Mouse (Mus musculus): ENCODE data around the gene Ulk3. TPM values are rescaled to one million over a fixed set of nuclear protein-coding genes. Genes with fewer than 3 reads are reported as not detected.

The Ulk3 gene
- polyA plus RNA-seq (2015; fragmentation: Nextera tagmentation; extraction: Ambion mirVana) = 18.0 and 19.0 TPM in 2 replicates

DNA sequence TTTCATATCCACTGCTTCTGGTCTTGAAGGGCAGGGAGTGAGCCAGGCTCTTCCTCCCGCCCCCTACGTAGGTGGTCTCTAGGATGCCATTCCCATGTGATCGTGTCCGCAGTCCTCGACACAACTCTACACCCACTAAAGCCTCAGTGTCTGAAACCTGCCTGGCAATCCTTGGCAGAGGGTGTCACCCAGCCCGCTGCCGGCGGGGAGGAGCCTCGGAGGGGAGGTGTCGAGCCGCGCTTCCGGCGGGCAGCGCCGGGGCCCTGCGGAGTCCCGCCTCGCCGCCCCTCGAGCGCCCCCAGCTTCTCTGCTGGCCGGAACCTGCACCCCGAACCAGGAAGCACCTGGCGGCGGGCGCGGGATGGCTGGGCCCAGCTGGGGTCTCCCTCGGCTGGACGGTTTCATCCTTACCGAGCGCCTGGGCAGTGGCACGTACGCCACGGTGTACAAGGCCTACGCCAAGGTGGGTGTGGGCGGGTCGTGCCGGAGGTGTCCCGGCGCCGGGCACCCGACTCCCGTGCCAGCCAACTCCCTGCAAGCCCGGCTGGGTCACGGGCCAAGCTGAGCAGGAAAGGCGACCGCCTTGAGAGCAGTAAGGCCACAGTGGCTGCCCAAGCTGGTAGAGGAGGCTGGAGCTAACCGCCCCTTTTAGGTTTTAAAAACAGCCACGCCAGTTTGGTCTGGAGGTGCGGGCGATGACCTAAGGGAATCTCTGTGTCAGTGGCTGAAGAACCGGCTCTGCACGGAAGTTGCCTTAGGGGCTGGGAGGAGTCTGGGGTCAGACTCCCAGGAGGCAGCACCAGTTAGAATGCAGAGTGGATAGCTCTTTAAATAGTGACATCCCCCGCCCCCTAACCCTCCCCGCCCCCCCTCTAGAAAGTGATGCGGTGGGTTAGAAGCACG, at the start of gene Ulk3:
TSS of gene Ulk3 (plus strand) at position 229 of the 903 bp plus-strand sequence.
- Histone ChIP-seq H3K27ac (ENCODE audit: low read length) (peak within 1 kb of the TSS; percentile 89), H3K4me2 (ENCODE audit: low read depth, low read length) (peak within 1 kb of the TSS; percentile 92), H3K4me1 (ENCODE audit: control insufficient read depth, insufficient read depth, low read length) (peaks cover 17% of the 10 kb centered on the region), H3K9ac (ENCODE audit: low read depth, low read length) (peak within 1 kb of the TSS; percentile 88), H3K9me3 (ENCODE audit: control insufficient read depth, low read length) (no peaks in the 10 kb centered on the region), H3K4me3 (ENCODE audit: low read length) (peak within 1 kb of the TSS; percentile 81), H3K27me3 (replicated peaks; ENCODE audit: control insufficient read depth, insufficient read depth, low read length) (no peaks in the 10 kb centered on the region), H3K36me3 (ENCODE audit: control insufficient read depth, insufficient read depth, low read length) (0 out of 2 replicates have a peak, but pooled peaks cover 12% of the 10 kb centered on the region)
- 0% methylated on average over 58 of the region's 58 CpGs for WGBS
- peak; percentile 91 for ATAC-seq

DNA sequence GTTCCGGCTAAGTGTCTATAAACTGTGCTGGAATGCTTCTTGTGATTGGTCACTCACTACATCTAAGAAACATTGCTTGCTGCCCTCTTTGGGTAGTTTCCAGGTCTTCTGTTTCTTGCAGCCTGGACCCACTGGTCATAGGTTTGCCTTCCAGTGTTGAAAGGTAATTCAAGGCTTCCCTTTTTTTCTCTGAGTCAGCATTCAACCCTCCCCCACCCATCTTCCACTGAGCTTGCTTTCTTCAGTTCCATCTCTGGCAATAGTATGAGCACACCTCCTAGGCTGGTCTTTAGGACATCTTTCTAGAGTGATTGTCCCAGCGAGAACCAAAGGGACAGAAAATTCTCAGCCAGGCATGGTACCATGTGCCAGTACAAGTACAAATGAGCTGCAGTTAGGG, 49.7 kb upstream of the Ulk3 start:
- no peak for ATAC-seq
- H3K36me3 ChIP-seq (ENCODE audit: control insufficient read depth, insufficient read depth, low read length) = peaks cover 16% of the 10 kb centered on the region; the same call in 1 of the 2 replicates

DNA sequence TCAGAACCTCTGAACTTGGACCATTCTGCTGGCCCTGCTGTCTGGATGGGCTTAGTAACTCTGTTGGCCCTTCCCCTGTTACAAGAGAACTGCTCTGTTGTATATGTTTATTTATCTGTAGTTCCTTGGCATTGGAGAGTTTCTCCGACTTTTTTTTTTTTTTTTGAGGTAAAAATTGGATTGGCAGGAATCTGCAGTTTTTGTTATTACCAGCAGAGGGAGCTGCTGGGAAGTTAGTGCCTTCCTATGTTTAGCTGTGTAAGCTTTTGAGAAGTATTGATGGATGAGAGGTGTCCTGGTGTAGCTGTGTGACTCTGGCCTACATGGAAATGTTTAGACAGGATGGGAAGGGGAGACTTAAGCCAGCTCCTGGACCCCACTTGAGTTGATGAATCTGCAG, 47.9 kb upstream of the Ulk3 start:
- Histone ChIP-seq H3K4me2 (ENCODE audit: low read depth, low read length) (no peak overlapping the region), H3K9ac (ENCODE audit: low read depth, low read length) (no peak overlapping the region), H3K27ac (ENCODE audit: low read length) (no peak overlapping the region), H3K27me3 (replicated peaks; ENCODE audit: control insufficient read depth, insufficient read depth, low read length) (no peaks in the 10 kb centered on the region), H3K9me3 (ENCODE audit: control insufficient read depth, low read length) (no peaks in the 10 kb centered on the region), H3K4me1 (ENCODE audit: control insufficient read depth, insufficient read depth, low read length) (peaks cover 17% of the 10 kb centered on the region), H3K4me3 (ENCODE audit: low read length) (no peak overlapping the region), H3K36me3 (ENCODE audit: control insufficient read depth, insufficient read depth, low read length) (peaks cover 25% of the 10 kb centered on the region)
- no peak for ATAC-seq
- WGBS = 3% methylated on average over 1 of the region's 1 CpGs

More for the DNA sequence above, 49.7 kb upstream of the Ulk3 start:
- H3K27me3 ChIP-seq (replicated peaks; ENCODE audit: control insufficient read depth, insufficient read depth, low read length) = no peaks in the 10 kb centered on the region
- H3K9me3 ChIP-seq (ENCODE audit: control insufficient read depth, low read length) = no peaks in the 10 kb centered on the region
- no peak overlapping the region for H3K9ac ChIP-seq (ENCODE audit: low read depth, low read length)
- H3K4me2 ChIP-seq (ENCODE audit: low read depth, low read length) = no peak overlapping the region
- H3K4me3 ChIP-seq (ENCODE audit: low read length) = no peak overlapping the region
- 74% methylated on average over 2 of the region's 2 CpGs for WGBS
- no peak overlapping the region for H3K27ac ChIP-seq (ENCODE audit: low read length)
- peaks cover 17% of the 10 kb centered on the region for H3K4me1 ChIP-seq (ENCODE audit: control insufficient read depth, insufficient read depth, low read length)

DNA sequence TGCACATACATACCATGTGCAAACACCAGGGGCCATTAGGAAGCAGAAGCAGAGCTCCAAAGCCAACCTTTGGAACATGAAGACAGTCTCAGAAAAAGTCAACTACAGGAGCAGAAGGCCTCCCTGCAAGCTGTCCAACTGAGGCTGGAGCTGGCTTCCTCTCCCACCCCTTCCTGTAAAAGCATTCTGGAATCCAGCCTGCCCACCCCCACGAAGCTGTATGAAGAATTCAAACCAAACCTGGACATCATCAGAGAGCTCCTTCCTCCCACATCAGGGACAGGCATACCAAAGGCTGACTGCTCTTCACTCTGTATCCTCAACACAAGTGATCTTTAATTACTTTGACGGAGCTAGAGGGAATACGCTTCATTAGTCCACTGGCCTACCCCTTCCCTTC, 45.3 kb upstream of the Ulk3 start:
- Histone ChIP-seq H3K4me3 (ENCODE audit: low read length) (no peak overlapping the region), H3K27me3 (replicated peaks; ENCODE audit: control insufficient read depth, insufficient read depth, low read length) (no peaks in the 10 kb centered on the region), H3K9me3 (ENCODE audit: control insufficient read depth, low read length) (no peaks in the 10 kb centered on the region), H3K27ac (ENCODE audit: low read length) (no peak overlapping the region), H3K4me2 (ENCODE audit: low read depth, low read length) (no peak overlapping the region), H3K9ac (ENCODE audit: low read depth, low read length) (no peak overlapping the region), H3K4me1 (ENCODE audit: control insufficient read depth, insufficient read depth, low read length) (peaks cover 13% of the 10 kb centered on the region; the same call in 1 of the 2 replicates), H3K36me3 (ENCODE audit: control insufficient read depth, insufficient read depth, low read length) (peaks cover 25% of the 10 kb centered on the region)
- ATAC-seq = no peak
- WGBS = 84% methylated on average over 3 of the region's 3 CpGs

DNA sequence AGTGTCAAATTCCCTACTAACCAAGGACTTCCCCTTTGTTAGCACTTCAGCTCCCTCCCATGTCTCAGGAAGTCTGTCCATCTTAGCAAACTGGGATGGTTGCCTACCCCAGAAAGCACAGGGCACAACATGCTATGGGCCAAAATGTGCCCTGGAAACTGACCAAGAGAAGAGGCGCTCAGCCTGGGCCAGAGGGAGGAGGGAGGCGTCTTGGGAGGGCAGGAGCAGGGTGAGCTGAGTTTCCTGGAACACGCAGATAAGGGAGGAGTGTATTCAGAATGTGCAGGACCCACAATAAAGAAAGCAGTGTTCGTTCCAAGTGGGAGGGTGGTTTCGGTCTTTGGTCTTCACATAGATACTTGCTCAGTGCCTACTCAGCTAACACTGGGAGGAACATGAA, 42.0 kb upstream of the Ulk3 start:
- ATAC-seq = no peak
- Histone ChIP-seq H3K9me3 (ENCODE audit: control insufficient read depth, low read length) (no peaks in the 10 kb centered on the region), H3K36me3 (ENCODE audit: control insufficient read depth, insufficient read depth, low read length) (peaks cover 22% of the 10 kb centered on the region), H3K27me3 (replicated peaks; ENCODE audit: control insufficient read depth, insufficient read depth, low read length) (no peaks in the 10 kb centered on the region), H3K4me2 (ENCODE audit: low read depth, low read length) (no peak overlapping the region), H3K4me3 (ENCODE audit: low read length) (no peak overlapping the region), H3K9ac (ENCODE audit: low read depth, low read length) (no peak overlapping the region), H3K27ac (ENCODE audit: low read length) (peak overlapping the region; percentile 45; the same call in 1 of the 2 replicates), H3K4me1 (ENCODE audit: control insufficient read depth, insufficient read depth, low read length) (peaks cover 31% of the 10 kb centered on the region)
- WGBS = 74% methylated on average over 5 of the region's 5 CpGs

DNA sequence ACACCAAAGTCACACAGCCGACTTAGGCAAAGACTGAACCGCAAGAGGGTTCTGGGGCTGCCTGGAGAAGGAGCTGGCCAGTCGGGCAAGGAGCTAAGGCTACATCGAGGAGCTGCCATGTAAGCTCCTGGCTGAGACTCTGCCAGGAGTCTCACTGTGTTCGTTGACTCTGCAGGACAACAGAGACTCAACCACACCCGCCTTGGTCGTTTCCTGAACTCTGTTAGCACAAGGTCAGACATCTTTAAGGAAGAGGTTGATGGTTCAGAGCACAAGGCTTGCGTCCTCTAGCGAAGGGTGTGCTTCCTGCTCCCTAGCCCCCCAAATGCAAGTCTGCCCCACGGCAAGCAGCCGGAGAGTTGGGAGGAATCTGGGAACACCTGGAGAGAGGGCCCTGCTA, 41.4 kb upstream of the Ulk3 start:
- Histone ChIP-seq H3K9me3 (ENCODE audit: control insufficient read depth, low read length) (no peaks in the 10 kb centered on the region), H3K27me3 (replicated peaks; ENCODE audit: control insufficient read depth, insufficient read depth, low read length) (no peaks in the 10 kb centered on the region), H3K4me2 (ENCODE audit: low read depth, low read length) (no peak overlapping the region), H3K9ac (ENCODE audit: low read depth, low read length) (no peak overlapping the region), H3K27ac (ENCODE audit: low read length) (peak overlapping the region; percentile 45), H3K4me3 (ENCODE audit: low read length) (no peak overlapping the region), H3K36me3 (ENCODE audit: control insufficient read depth, insufficient read depth, low read length) (peaks cover 20% of the 10 kb centered on the region), H3K4me1 (ENCODE audit: control insufficient read depth, insufficient read depth, low read length) (peaks cover 31% of the 10 kb centered on the region)
- WGBS = 85% methylated on average over 11 of the region's 11 CpGs
- no peak for ATAC-seq

DNA sequence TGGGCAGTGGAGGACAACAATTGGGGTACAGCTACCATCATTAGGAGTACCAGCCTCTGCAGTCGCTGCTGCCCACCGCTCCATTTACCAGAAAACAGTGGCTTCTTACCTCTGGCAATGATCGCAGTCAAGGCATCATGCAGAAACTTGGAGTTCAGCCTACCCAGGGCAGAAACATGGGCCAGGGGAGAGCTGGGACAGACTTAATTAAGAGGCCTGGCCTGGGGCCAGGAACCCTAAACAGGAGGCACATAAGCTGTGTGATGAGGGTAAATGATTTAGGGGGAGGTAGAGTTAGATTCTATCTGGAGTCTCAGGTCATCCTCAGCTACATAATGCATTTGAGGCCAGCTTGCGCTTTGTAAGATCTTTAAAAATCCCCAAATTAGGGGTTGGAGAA, 40.1 kb upstream of the Ulk3 start:
- H3K4me1 ChIP-seq (ENCODE audit: control insufficient read depth, insufficient read depth, low read length) = peaks cover 35% of the 10 kb centered on the region
- no peak for ATAC-seq
- WGBS = 96% methylated on average over 4 of the region's 4 CpGs
- H3K27me3 ChIP-seq (replicated peaks; ENCODE audit: control insufficient read depth, insufficient read depth, low read length) = no peaks in the 10 kb centered on the region
- no peaks in the 10 kb centered on the region for H3K9me3 ChIP-seq (ENCODE audit: control insufficient read depth, low read length)
- peaks cover 11% of the 10 kb centered on the region; the same call in 1 of the 2 replicates for H3K36me3 ChIP-seq (ENCODE audit: control insufficient read depth, insufficient read depth, low read length)
- H3K4me3 ChIP-seq (ENCODE audit: low read length) = no peak overlapping the region
- H3K27ac ChIP-seq (ENCODE audit: low read length) = peak overlapping the region; percentile 91
- H3K9ac ChIP-seq (ENCODE audit: low read depth, low read length) = no peak overlapping the region
- no peak overlapping the region for H3K4me2 ChIP-seq (ENCODE audit: low read depth, low read length)

DNA sequence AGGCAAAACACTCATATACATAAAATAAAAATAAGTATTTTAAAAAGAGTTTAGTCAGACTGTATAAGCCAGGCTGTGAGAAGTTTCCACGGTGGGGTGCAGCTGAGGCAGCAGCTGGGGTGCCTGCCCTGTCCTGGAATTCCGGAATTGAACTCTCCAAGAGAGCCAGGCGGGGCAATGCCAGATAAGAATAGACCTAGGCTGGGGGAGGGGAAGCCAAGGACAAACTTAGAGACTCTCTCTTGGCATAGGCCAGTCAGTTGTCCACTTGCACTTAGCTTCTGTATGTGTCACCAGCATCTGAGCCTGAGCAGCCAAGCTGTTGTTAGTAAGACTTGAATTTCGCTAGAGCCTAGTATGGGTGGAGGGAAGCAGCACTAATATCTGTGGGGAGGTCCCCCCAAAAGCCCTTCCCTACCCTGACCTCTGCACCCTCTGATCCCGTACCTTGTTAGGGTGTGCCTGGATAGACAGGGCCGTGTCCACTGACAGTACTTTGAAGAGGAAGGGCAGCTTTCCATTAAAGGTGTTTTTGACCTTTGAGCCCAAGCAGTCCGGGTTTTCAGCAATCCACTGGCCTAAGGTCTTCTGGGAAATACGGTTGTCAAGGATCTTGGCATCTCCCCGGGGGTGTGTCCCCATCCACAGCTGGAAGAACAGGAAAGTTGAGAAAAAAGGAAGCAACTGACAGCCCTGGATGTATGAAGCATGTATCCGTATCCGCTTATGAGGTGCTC, 39.0 kb upstream of the Ulk3 start:
- 55% methylated on average over 11 of the region's 11 CpGs for WGBS
- Histone ChIP-seq H3K4me3 (ENCODE audit: low read length) (no peak overlapping the region), H3K36me3 (ENCODE audit: control insufficient read depth, insufficient read depth, low read length) (peaks cover 6% of the 10 kb centered on the region; the same call in 1 of the 2 replicates), H3K27ac (ENCODE audit: low read length) (peak overlapping the region; percentile 91), H3K4me2 (ENCODE audit: low read depth, low read length) (peak overlapping the region; percentile 35), H3K9me3 (ENCODE audit: control insufficient read depth, low read length) (no peaks in the 10 kb centered on the region), H3K27me3 (replicated peaks; ENCODE audit: control insufficient read depth, insufficient read depth, low read length) (no peaks in the 10 kb centered on the region), H3K4me1 (ENCODE audit: control insufficient read depth, insufficient read depth, low read length) (peaks cover 35% of the 10 kb centered on the region), H3K9ac (ENCODE audit: low read depth, low read length) (0 out of 2 replicates have a peak overlapping the region, but pooled peaks have one; percentile 36)
- peak; percentile 80 for ATAC-seq
